Mouse (Mus musculus) heart, postnatal 0 days (tissue): ENCODE measurements at regions not wholly inside any gene's neighbourhood (a gene's known extent, or its start where the extent isn't known, plus 50 kb on each side); places are given as distances from the start of the nearest gene placed in this dataset.

Experiments
- CTCF ChIP-seq: IDR thresholded peaks from 2 replicates; pipeline ENCODE4 v1.5.1; 2016; ENCODE audit warnings: antibody characterized with exemption, control low read depth, low read depth
- EP300 ChIP-seq: IDR thresholded peaks from 2 replicates; pipeline ENCODE4 v1.6.1; 2016; ENCODE audit warnings: antibody characterized with exemption, low read depth

DNA sequence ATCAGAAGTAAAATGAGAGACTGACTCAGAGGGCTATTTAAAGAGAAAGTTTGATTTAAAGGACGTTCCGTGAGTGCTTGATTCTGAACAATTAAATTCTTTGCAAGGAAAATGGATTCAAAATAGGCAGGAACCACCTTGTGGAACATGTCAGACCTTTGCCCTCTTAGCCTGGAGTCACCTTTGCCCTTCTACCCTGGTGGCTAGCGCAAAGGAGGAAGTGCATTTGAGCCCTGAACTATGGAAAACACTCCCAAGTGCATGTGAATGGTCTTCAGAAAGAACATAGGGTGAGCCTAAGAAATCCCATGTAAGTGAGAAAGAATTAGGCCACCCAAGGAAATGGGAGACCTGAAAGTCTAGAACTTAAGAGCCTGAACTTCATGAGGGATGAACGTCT lies 185.2 kb downstream of the Mreg start:
- no peak for TF ChIP-seq CTCF
- TF ChIP-seq EP300: no peak
